Mouse (Mus musculus) lung, postnatal 0 days (tissue): ENCODE results near the gene Rer1.

Experiments
- CTCF ChIP-seq: IDR thresholded peaks from 2 replicates; pipeline ENCODE4 v1.5.1; 2016; ENCODE audit warnings: antibody characterized with exemption, mild to moderate bottlenecking
- EP300 ChIP-seq: IDR thresholded peaks from 2 replicates; pipeline ENCODE4 v1.6.1; 2016; ENCODE audit warnings: antibody characterized with exemption, mild to moderate bottlenecking, control low read depth

- TF ChIP-seq EP300 (no peak), CTCF (no peak)
Measured at GRCm38 (mm10) chr4:155040197-155040596, 46.0 kb downstream of the Rer1 start.
